Mouse (Mus musculus): ENCODE results near the gene Rabl2. TPM values are rescaled to one million over a fixed set of nuclear protein-coding genes. Genes with fewer than 3 reads are reported as not detected.

Gene Rabl2
- 2.4 and 3.1 TPM in 2 replicates for polyA plus RNA-seq (2012; rRNA removed)

- H3K4me3 ChIP-seq (ENCODE audit: low read depth, low read length): peak within 1 kb of the TSS; percentile 91
- H3K27me3 ChIP-seq (ENCODE audit: control insufficient read depth, insufficient read depth, low read length): no peaks in the 10 kb centered on the region
- TF ChIP-seq POLR2A (IDR thresholded peaks at IDR 0.05; ENCODE audit: low read depth, low read length) (peak; percentile 28; the same call in 1 of the 2 replicates), CTCF (IDR thresholded peaks at IDR 0.05; ENCODE audit: extremely low read depth, insufficient read length, insufficient replicate concordance, low read depth, low read length) (no peak)
- H3K27ac ChIP-seq (ENCODE audit: insufficient read depth, low read depth, low read length): no peak within 1 kb of the TSS
- no peaks in the 10 kb centered on the region for H3K36me3 ChIP-seq (ENCODE audit: control insufficient read depth, insufficient read depth, low read length)
- peaks cover 2% of the 10 kb centered on the region; the same call in 1 of the 2 replicates for H3K4me1 ChIP-seq (ENCODE audit: control insufficient read depth, insufficient read depth, insufficient read length, low read length)
- WGBS: under 1% methylated on average over 35 of the region's 35 CpGs
These were observed at the start of gene Rabl2 for GRCm38 (mm10) chr15:89591723-89592455. Gene Rabl2, minus strand, starts transcription at chr15:89591923.

GRCm38 (mm10) chr15:89623626-89623959 is 31.9 kb upstream of the Rabl2 start:
- Histone ChIP-seq H3K4me3 (ENCODE audit: low read depth, low read length) (no peak overlapping the region), H3K4me1 (ENCODE audit: control insufficient read depth, insufficient read depth, insufficient read length, low read length) (no peaks in the 10 kb centered on the region), H3K27ac (ENCODE audit: insufficient read depth, low read depth, low read length) (no peak overlapping the region), H3K36me3 (ENCODE audit: control insufficient read depth, insufficient read depth, low read length) (no peaks in the 10 kb centered on the region), H3K27me3 (ENCODE audit: control insufficient read depth, insufficient read depth, low read length) (no peaks in the 10 kb centered on the region)
- 8% methylated on average over 6 of the region's 6 CpGs for WGBS
- TF ChIP-seq CTCF (IDR thresholded peaks at IDR 0.05; ENCODE audit: extremely low read depth, insufficient read length, insufficient replicate concordance, low read depth, low read length) (peak; percentile 44; the same call in 1 of the 2 replicates), POLR2A (IDR thresholded peaks at IDR 0.05; ENCODE audit: low read depth, low read length) (no peak)

- no peaks in the 10 kb centered on the region for H3K36me3 ChIP-seq (ENCODE audit: control insufficient read depth, insufficient read depth, low read length)
- TF ChIP-seq POLR2A (IDR thresholded peaks at IDR 0.05; ENCODE audit: low read depth, low read length) (no peak), CTCF (IDR thresholded peaks at IDR 0.05; ENCODE audit: extremely low read depth, insufficient read length, insufficient replicate concordance, low read depth, low read length) (no peak)
- H3K27me3 ChIP-seq (ENCODE audit: control insufficient read depth, insufficient read depth, low read length): no peaks in the 10 kb centered on the region
- WGBS: 56% methylated on average over 5 of the region's 5 CpGs
- no peaks in the 10 kb centered on the region for H3K4me1 ChIP-seq (ENCODE audit: control insufficient read depth, insufficient read depth, insufficient read length, low read length)
- H3K4me3 ChIP-seq (ENCODE audit: low read depth, low read length): no peak overlapping the region
- H3K27ac ChIP-seq (ENCODE audit: insufficient read depth, low read depth, low read length): no peak overlapping the region
These were observed 31.4 kb upstream of the Rabl2 start for GRCm38 (mm10) chr15:89622959-89623625.

DNA sequence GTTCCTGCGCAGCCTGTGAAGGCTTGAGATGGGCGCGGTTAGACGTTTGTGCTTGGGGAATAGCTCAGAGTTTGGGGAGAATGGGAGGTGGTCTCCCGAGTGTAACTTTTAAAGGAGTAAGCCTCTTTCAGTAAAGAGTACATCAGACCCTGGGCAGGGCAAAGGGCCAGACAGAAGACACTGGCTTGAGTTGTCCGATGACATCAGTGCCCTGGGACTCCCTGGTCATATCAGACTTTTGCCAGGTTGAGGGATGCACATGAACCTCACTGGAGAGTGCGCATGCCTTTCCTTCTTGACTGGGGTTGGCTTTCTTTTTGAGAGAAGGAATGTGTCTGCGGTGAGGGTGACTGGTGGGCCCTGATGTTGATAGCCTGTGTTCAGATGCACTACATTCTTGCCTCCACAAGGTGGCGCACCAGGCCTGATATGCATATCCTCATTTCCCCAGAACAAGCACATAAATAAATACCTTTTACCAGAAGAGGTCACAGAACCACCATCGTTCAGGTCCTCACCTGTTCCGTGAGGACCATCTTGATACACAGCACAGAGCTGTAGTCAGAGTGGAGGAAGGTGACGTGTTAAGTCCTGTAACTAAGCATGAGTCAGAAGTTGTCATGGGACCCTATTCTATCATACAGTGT is 30.7 kb upstream of the Rabl2 start:
- Histone ChIP-seq H3K36me3 (ENCODE audit: control insufficient read depth, insufficient read depth, low read length) (no peaks in the 10 kb centered on the region), H3K4me1 (ENCODE audit: control insufficient read depth, insufficient read depth, insufficient read length, low read length) (no peaks in the 10 kb centered on the region), H3K27me3 (ENCODE audit: control insufficient read depth, insufficient read depth, low read length) (no peaks in the 10 kb centered on the region), H3K27ac (ENCODE audit: insufficient read depth, low read depth, low read length) (no peak overlapping the region), H3K4me3 (ENCODE audit: low read depth, low read length) (no peak overlapping the region)
- 77% methylated on average over 12 of the region's 12 CpGs for WGBS
- TF ChIP-seq CTCF (IDR thresholded peaks at IDR 0.05; ENCODE audit: extremely low read depth, insufficient read length, insufficient replicate concordance, low read depth, low read length) (peak; percentile 36; the same call in 1 of the 2 replicates), POLR2A (IDR thresholded peaks at IDR 0.05; ENCODE audit: low read depth, low read length) (no peak)

DNA sequence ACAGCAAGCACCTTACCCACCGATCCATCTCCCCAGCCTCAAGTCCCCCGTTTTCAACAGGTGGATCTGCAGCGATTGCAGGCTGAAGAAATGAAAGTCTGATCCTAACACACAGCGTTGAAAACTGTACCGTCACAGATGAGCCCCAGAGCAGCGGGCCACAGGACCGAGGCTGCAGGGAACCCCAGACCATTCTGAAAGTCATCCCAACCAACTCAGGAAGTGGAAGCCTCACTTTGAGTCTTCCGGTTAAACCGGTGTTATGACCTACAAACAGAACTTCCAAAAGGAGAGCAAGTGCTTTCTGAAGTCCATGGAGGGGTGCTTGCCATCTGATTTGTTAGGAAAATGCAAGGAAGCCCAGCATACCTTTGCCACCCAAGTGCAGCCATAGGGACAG is 16.2 kb upstream of the Rabl2 start:
- no peaks in the 10 kb centered on the region for H3K36me3 ChIP-seq (ENCODE audit: control insufficient read depth, insufficient read depth, low read length)
- H3K27me3 ChIP-seq (ENCODE audit: control insufficient read depth, insufficient read depth, low read length): no peaks in the 10 kb centered on the region
- 69% methylated on average over 9 of the region's 9 CpGs for WGBS
- H3K27ac ChIP-seq (ENCODE audit: insufficient read depth, low read depth, low read length): no peak overlapping the region
- no peaks in the 10 kb centered on the region for H3K4me1 ChIP-seq (ENCODE audit: control insufficient read depth, insufficient read depth, insufficient read length, low read length)
- H3K4me3 ChIP-seq (ENCODE audit: low read depth, low read length): no peak overlapping the region
- no peak for TF ChIP-seq POLR2A (IDR thresholded peaks at IDR 0.05; ENCODE audit: low read depth, low read length)
- no peak for TF ChIP-seq CTCF (IDR thresholded peaks at IDR 0.05; ENCODE audit: extremely low read depth, insufficient read length, insufficient replicate concordance, low read depth, low read length)

DNA sequence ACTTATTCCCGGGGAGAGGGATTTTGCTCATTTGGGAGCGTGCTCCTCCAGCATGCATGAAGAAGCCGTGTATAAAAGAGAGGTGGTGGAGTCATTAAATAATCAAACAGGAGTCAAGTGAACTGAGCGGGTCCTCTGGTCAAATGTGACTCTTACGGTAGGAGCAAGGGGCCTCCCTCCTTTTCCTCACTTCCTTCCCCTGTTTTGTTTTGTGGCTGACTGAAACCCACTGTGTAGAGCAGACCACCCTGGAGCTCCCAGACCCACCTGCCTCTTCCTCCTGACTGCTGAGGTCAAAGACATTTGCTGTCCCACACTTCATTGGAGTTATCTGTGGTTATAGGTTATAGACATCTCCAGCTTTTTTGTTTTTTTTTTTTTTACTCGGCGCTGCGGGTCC is 15.8 kb upstream of the Rabl2 start:
- H3K4me3 ChIP-seq (ENCODE audit: low read depth, low read length): no peak overlapping the region
- WGBS: 73% methylated on average over 8 of the region's 8 CpGs
- TF ChIP-seq CTCF (IDR thresholded peaks at IDR 0.05; ENCODE audit: extremely low read depth, insufficient read length, insufficient replicate concordance, low read depth, low read length): no peak
- no peak for TF ChIP-seq POLR2A (IDR thresholded peaks at IDR 0.05; ENCODE audit: low read depth, low read length)
- H3K27ac ChIP-seq (ENCODE audit: insufficient read depth, low read depth, low read length): no peak overlapping the region
- H3K36me3 ChIP-seq (ENCODE audit: control insufficient read depth, insufficient read depth, low read length): no peaks in the 10 kb centered on the region
- no peaks in the 10 kb centered on the region for H3K27me3 ChIP-seq (ENCODE audit: control insufficient read depth, insufficient read depth, low read length)
- H3K4me1 ChIP-seq (ENCODE audit: control insufficient read depth, insufficient read depth, insufficient read length, low read length): no peaks in the 10 kb centered on the region
